Mouse (Mus musculus) small intestine, adult 2 months (tissue): ENCODE results near the gene Rdh5.

Experiments used
- CTCF ChIP-seq: fragments of 200-500 bp; IDR thresholded peaks from 2 replicates; pipeline ENCODE4 v1.5.1; 2012; ENCODE audit warnings: low read depth, mild to moderate bottlenecking, control low read depth, inconsistent platforms, low read length, moderate library complexity, mixed read lengths; ENCODE audit not compliant: insufficient replicate concordance, insufficient read length; ENCODE audit errors: extremely low read depth
- POLR2A ChIP-seq: fragments of 200-500 bp; IDR thresholded peaks from 2 replicates; pipeline ENCODE4 v1.6.1; 2012; ENCODE audit warnings: low read depth, mild to moderate bottlenecking, control low read depth, inconsistent platforms, low read length, moderate library complexity

DNA sequence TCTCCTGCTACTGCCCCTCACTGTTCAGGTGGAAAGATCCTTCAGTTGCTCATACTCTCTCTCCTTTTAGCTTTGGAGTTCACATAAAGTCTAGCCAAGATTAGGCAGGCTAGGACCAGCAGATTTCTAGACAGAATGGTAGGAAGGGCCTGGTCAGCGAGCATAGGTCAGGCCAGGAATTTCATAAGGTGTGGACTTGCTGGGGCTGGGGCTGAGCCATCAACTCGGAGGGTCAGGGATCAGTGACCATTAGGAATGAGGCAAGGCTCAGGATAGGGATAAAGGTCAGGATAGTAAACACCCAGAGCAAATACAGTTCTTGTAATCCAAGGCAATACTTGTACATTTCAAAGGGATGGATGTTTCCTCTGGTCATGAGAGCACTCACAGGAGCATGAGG is 42.3 kb upstream of the Rdh5 start:
- TF ChIP-seq CTCF (no peak), POLR2A (no peak)
